Mouse (Mus musculus) midbrain, embryonic 14.5 days (tissue): ENCODE data around the gene Rnf2. TPM values are rescaled to one million over a fixed set of nuclear protein-coding genes. Genes with fewer than 3 reads are reported as not detected.

Source experiments
- ATAC-seq: fragments of 200-750 bp; cut with Nextera tagmentation; 2 replicates; pipeline ENCODE4 v1.8.0; 2017; ENCODE audit warnings: moderate number of reproducible peaks, moderate library complexity; ENCODE audit not compliant: low FRiP score, low TSS enrichment
- DNase-seq: peaks from one replicate; pipeline ENCODE4 v3.0.0-alpha.2; 2015
- H3K27ac ChIP-seq: fragments of 300-500 bp; sonication (generic); replicated peaks from 2 replicates; pipeline ENCODE4 v1.5.1; 2014; ENCODE audit warnings: mild to moderate bottlenecking, low read depth, low read length, moderate library complexity
- H3K27me3 ChIP-seq: fragments of 300-500 bp; sonication (generic); 2 replicates; pipeline ENCODE4 v1.6.1; 2014; ENCODE audit warnings: low read length, control low read depth, mixed read lengths; ENCODE audit not compliant: control insufficient read depth, insufficient read depth
- H3K36me3 ChIP-seq: fragments of 300-500 bp; sonication (generic); 2 replicates; pipeline ENCODE4 v1.6.1; 2014; ENCODE audit warnings: low read length, control low read depth; ENCODE audit not compliant: control insufficient read depth, insufficient read depth
- H3K4me1 ChIP-seq: fragments of 300-500 bp; sonication (generic); 2 replicates; pipeline ENCODE4 v1.6.1; 2014; ENCODE audit warnings: mild to moderate bottlenecking, antibody characterized with exemption, low read length, control low read depth; ENCODE audit not compliant: control insufficient read depth, insufficient read depth
- H3K4me2 ChIP-seq: fragments of 300-500 bp; sonication (generic); 2 replicates; pipeline ENCODE4 v1.6.1; 2014; ENCODE audit warnings: mild to moderate bottlenecking, low read length, moderate library complexity
- H3K4me3 ChIP-seq: fragments of 300-500 bp; sonication (generic); replicated peaks from 2 replicates; pipeline ENCODE4 v1.5.1; 2014; ENCODE audit warnings: low read depth, low read length
- H3K9ac ChIP-seq: fragments of 300-500 bp; sonication (generic); replicated peaks from 2 replicates; pipeline ENCODE4 v1.6.1; 2014; ENCODE audit warnings: mild to moderate bottlenecking, low read length, moderate library complexity
- H3K9me3 ChIP-seq: fragments of 300-500 bp; sonication (generic); 2 replicates; pipeline ENCODE4 v1.6.1; 2016; ENCODE audit warnings: low read length, control low read depth, mixed read lengths; ENCODE audit not compliant: control insufficient read depth
- WGBS: fragments of 180-500 bp; shearing (Covaris S2); extraction: QIAGEN DNeasy Blood & Tissue Kit; methylation state at CpG from one replicate; pipeline ENCODE4 v1.1.7; 2014; 5-methylcytosine and 5-hydroxymethylcytosine counted together
- polyA plus RNA-seq: library from polyadenylated mRNA; unstranded; fragments of >200 nt; fragmentation: Nextera tagmentation; extraction: Ambion mirVana; gene quantifications from 2 replicates; pipeline ENCODE4 v1.2.1, GENCODE M21; 2014

Gene Rnf2
- polyA plus RNA-seq, 1 experiment from 2014 or later, result 151 TPM

DNA sequence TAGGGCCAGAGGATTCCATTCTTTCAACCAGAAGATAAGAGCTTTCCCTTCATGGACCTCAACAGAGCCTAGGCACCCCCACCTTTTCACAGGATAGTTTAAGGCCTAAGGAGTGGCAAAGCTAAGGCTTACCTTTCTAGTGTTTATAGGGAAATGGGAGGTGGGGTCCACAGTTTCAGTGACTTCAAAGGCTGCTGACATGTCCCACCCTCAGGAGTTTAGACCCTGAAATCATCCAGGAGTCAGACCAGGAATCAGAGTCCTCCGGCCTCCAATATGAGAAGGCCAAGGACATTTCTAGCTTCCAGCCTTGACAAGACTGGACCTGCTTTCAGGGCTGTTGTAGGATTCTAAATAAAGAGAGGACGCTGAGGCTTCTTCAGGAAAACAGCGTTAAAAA lies 16.1 kb upstream of the Rnf2 start:
- H3K36me3 ChIP-seq, result no peaks in the 10 kb centered on the region
- no peak overlapping the region for H3K4me2 ChIP-seq
- no peaks in the 10 kb centered on the region for H3K9me3 ChIP-seq
- ATAC-seq, result no peak
- DNase-seq, result no peak
- H3K9ac ChIP-seq, result no peak overlapping the region
- WGBS, result 97% methylated on average over 3 of the region's 3 CpGs
- no peak overlapping the region for H3K27ac ChIP-seq
- no peaks in the 10 kb centered on the region for H3K4me1 ChIP-seq
- H3K27me3 ChIP-seq, result no peaks in the 10 kb centered on the region
- H3K4me3 ChIP-seq, result no peak overlapping the region

DNA sequence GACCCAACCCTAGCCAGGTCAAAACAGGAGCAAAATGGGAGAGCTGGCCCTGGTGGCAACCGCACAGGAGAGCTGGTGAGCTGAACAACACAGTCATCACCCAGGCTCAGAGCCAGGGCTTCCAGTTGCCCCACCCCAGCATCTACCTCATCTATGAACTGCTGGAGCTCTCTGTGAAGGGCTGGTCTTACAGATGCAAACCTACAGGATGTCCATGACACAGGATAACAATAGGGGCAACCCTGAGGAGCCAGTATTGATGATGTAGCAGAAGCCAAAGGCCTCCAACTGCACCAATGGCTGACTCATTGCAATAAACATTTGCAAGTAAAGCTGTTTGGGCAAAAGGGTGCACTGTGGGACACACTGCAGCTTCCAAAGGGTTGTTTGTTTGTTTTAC lies 15.0 kb upstream of the Rnf2 start:
- Histone ChIP-seq H3K36me3 (no peaks in the 10 kb centered on the region), H3K4me2 (no peak overlapping the region), H3K27ac (no peak overlapping the region), H3K27me3 (no peaks in the 10 kb centered on the region), H3K4me1 (no peaks in the 10 kb centered on the region), H3K9me3 (no peaks in the 10 kb centered on the region), H3K4me3 (no peak overlapping the region), H3K9ac (no peak overlapping the region)
- ATAC-seq, result no peak
- WGBS, result 90% methylated on average over 1 of the region's 1 CpGs
- DNase-seq, result no peak

- H3K27ac ChIP-seq, result no peak overlapping the region
- 92% methylated on average over 4 of the region's 4 CpGs for WGBS
- H3K4me1 ChIP-seq, result no peaks in the 10 kb centered on the region
- no peaks in the 10 kb centered on the region for H3K36me3 ChIP-seq
- H3K9ac ChIP-seq, result no peak overlapping the region
- no peaks in the 10 kb centered on the region for H3K9me3 ChIP-seq
- no peak overlapping the region for H3K4me2 ChIP-seq
- H3K27me3 ChIP-seq, result no peaks in the 10 kb centered on the region
- DNase-seq (no peak), ATAC-seq (no peak)
- H3K4me3 ChIP-seq, result no peak overlapping the region
These were observed 13.4 kb upstream of the Rnf2 start for GRCm38 (mm10) chr1:151514119-151514518.

DNA sequence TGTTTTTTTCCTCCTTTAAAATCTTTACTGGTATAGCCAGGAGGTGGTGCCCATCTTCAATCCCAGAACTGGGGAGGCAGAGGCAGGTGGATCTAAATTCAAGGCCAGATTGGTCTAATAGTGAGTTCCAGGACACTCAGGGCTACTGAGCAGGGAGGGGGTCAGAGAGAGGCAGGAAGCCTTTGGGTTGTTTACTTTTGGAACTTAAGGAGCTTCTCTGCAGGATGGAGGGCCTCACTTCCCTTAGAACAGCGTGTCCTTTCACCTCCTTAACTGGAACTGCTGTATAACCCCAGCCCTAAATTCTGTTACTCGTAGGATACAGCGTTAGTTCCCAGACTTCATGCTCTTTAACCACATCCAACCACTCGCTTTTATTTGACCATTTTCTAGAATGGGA lies 10.1 kb upstream of the Rnf2 start:
- H3K4me2 ChIP-seq, result no peak overlapping the region
- 76% methylated on average over 4 of the region's 4 CpGs for WGBS
- no peak overlapping the region for H3K27ac ChIP-seq
- H3K4me3 ChIP-seq, result no peak overlapping the region
- no peaks in the 10 kb centered on the region for H3K36me3 ChIP-seq
- no peaks in the 10 kb centered on the region for H3K9me3 ChIP-seq
- H3K9ac ChIP-seq, result no peak overlapping the region
- ATAC-seq (no peak), DNase-seq (no peak)
- H3K4me1 ChIP-seq, result no peaks in the 10 kb centered on the region
- no peaks in the 10 kb centered on the region for H3K27me3 ChIP-seq

- DNase-seq, result peak; percentile 74
- H3K9me3 ChIP-seq, result no peaks in the 10 kb centered on the region
- no peaks in the 10 kb centered on the region for H3K36me3 ChIP-seq
- H3K27ac ChIP-seq, result peak overlapping the region; percentile 95
- H3K4me3 ChIP-seq, result peak overlapping the region; percentile 95
- no peaks in the 10 kb centered on the region for H3K27me3 ChIP-seq
- WGBS, result under 1% methylated on average over 59 of the region's 59 CpGs
- no peak; the same call in 1 of the 2 replicates for ATAC-seq
- H3K4me2 ChIP-seq, result peak overlapping the region; percentile 67
- H3K4me1 ChIP-seq, result peaks cover 12% of the 10 kb centered on the region; the same call in 1 of the 2 replicates
- H3K9ac ChIP-seq, result peak overlapping the region; percentile 89
These were observed 797 bp downstream of the Rnf2 start for GRCm38 (mm10) chr1:151499815-151500501.

DNA sequence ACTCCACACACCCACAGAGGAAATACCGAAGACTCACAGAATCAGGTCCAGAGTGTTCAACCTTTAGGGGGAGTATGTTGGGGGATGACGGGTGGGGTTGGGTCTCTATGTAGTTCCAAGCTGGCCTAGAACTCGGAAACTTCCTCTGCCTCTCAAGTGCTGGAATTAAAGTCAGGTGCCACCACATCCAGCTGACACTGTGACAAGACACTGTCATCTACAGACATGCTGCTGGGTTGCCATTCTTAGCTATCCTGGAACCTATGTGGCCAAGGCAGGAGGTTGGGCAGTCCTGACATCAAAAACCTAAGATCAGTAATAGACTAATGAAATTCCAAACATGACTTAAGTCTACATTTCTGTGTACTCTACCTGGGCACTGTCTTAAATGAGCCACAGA lies 2.4 kb downstream of the Rnf2 start:
- Histone ChIP-seq H3K4me3 (no peak overlapping the region), H3K36me3 (no peaks in the 10 kb centered on the region), H3K27me3 (no peaks in the 10 kb centered on the region), H3K4me2 (peak overlapping the region; percentile 67; the same call in 1 of the 2 replicates), H3K27ac (no peak overlapping the region), H3K9me3 (no peaks in the 10 kb centered on the region), H3K9ac (no peak overlapping the region), H3K4me1 (peaks cover 12% of the 10 kb centered on the region; the same call in 1 of the 2 replicates)
- 87% methylated on average over 3 of the region's 3 CpGs for WGBS
- DNase-seq, result no peak
- no peak for ATAC-seq

- DNase-seq (no peak), ATAC-seq (no peak)
- H3K4me3 ChIP-seq, result no peak overlapping the region
- H3K27ac ChIP-seq, result no peak overlapping the region
- no peaks in the 10 kb centered on the region for H3K27me3 ChIP-seq
- H3K9me3 ChIP-seq, result no peaks in the 10 kb centered on the region
- no peak overlapping the region for H3K4me2 ChIP-seq
- peaks cover 12% of the 10 kb centered on the region; the same call in 1 of the 2 replicates for H3K4me1 ChIP-seq
- WGBS, result 82% methylated on average over 2 of the region's 2 CpGs
- H3K36me3 ChIP-seq, result no peaks in the 10 kb centered on the region
- no peak overlapping the region for H3K9ac ChIP-seq
These were observed 2.8 kb downstream of the Rnf2 start for GRCm38 (mm10) chr1:151497942-151498341.

GRCm38 (mm10) chr1:151497028-151497427 lies 3.7 kb downstream of the Rnf2 start:
- no peak for ATAC-seq
- H3K27ac ChIP-seq, result no peak overlapping the region
- H3K36me3 ChIP-seq, result no peaks in the 10 kb centered on the region
- H3K4me2 ChIP-seq, result no peak overlapping the region
- WGBS, result 89% methylated on average over 8 of the region's 8 CpGs
- no peaks in the 10 kb centered on the region for H3K9me3 ChIP-seq
- H3K4me1 ChIP-seq, result peaks cover 12% of the 10 kb centered on the region; the same call in 1 of the 2 replicates
- H3K9ac ChIP-seq, result no peak overlapping the region
- peak; percentile 29 for DNase-seq
- no peaks in the 10 kb centered on the region for H3K27me3 ChIP-seq
- H3K4me3 ChIP-seq, result no peak overlapping the region

DNA sequence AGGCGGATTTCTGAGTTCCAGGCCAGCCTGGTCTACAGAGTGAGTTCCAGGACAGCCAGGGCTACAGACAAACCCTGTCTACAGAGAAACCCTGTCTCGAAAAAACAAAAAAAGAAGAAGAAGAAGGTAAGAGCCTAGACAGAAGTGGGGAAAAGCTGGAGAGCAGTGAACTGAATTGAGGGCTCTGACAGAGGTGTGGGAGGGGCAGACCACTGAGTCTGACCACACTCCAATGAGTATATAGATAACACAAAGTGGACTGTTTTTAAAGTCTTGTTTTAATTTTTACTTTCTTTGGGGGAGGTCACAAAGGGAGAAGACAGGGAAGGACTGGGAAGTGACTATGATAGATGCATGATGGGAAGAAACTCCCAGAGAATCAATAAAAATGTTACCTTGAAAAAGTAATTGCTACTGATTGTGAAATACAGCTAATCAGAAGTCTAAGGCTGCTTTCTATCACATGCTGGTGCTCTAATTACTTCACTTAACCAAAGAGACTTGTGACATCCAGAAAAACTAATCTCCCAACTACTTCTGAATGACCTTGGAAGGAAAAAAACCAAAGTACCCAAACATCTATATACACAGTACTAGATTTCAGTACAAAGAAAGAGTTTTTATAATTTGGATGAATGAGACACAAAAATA lies 5.0 kb downstream of the Rnf2 start:
- H3K4me2 ChIP-seq, result no peak overlapping the region
- no peak for ATAC-seq
- H3K4me1 ChIP-seq, result peaks cover 12% of the 10 kb centered on the region; the same call in 1 of the 2 replicates
- no peaks in the 10 kb centered on the region for H3K9me3 ChIP-seq
- 97% methylated on average over 2 of the region's 2 CpGs for WGBS
- H3K27me3 ChIP-seq, result no peaks in the 10 kb centered on the region
- no peak overlapping the region for H3K27ac ChIP-seq
- no peaks in the 10 kb centered on the region for H3K36me3 ChIP-seq
- H3K9ac ChIP-seq, result no peak overlapping the region
- no peak for DNase-seq
- no peak overlapping the region for H3K4me3 ChIP-seq
